Mouse (Mus musculus): ENCODE measurements around the gene Szt2.

GRCm38 (mm10) chr4:118409142-118409900, at the start of gene Szt2, which contains the start of gene Med8:
- peak; percentile 67 for TF ChIP-seq POLR2A (IDR thresholded peaks at IDR 0.05; ENCODE audit: low read depth, low read length)
- no peak for TF ChIP-seq CTCF (IDR thresholded peaks at IDR 0.05; ENCODE audit: extremely low read depth, insufficient read depth, insufficient read length, insufficient replicate concordance)

Data from spleen, adult 2 months (tissue).